Mouse (Mus musculus): ENCODE measurements around the gene Gsg1. TPM values are rescaled to one million over a fixed set of nuclear protein-coding genes. Genes with fewer than 3 reads are reported as not detected.
A peak's percentile ranks its signal among the peaks of the same experiment; 100 is the strongest.

Gsg1 gene
- polyA plus RNA-seq, 1 experiment from 2014 or later = 0.74 TPM

- WGBS = 88% methylated on average over 6 of the region's 6 CpGs
- H3K4me3 ChIP-seq (replicated peaks) = no peak overlapping the region
- H3K4me1 ChIP-seq (replicated peaks) = peaks cover 15% of the 10 kb centered on the region
- no peak for ATAC-seq (ENCODE audit: insufficient number of reproducible peaks, insufficient read depth, low FRiP score, low TSS enrichment, low read depth)
- H3K4me2 ChIP-seq = no peak overlapping the region
- H3K27me3 ChIP-seq = no peaks in the 10 kb centered on the region; the same call in 1 of the 2 replicates
- no peaks in the 10 kb centered on the region for H3K36me3 ChIP-seq
- H3K9ac ChIP-seq (replicated peaks) = no peak overlapping the region
- H3K27ac ChIP-seq = no peak overlapping the region
- H3K9me3 ChIP-seq = no peaks in the 10 kb centered on the region
Measured at GRCm38 (mm10) chr6:135278302-135278701, 24.2 kb upstream of the Gsg1 start.

GRCm38 (mm10) chr6:135276474-135277295, 22.5 kb upstream of the Gsg1 start:
- H3K4me2 ChIP-seq = no peak overlapping the region
- H3K9me3 ChIP-seq = no peaks in the 10 kb centered on the region
- ATAC-seq (ENCODE audit: insufficient number of reproducible peaks, insufficient read depth, low FRiP score, low TSS enrichment, low read depth) = no peak
- H3K4me3 ChIP-seq (replicated peaks) = no peak overlapping the region
- 52% methylated on average over 6 of the region's 6 CpGs for WGBS
- H3K27me3 ChIP-seq = no peaks in the 10 kb centered on the region; the same call in 1 of the 2 replicates
- peaks cover 16% of the 10 kb centered on the region for H3K4me1 ChIP-seq (replicated peaks)
- no peak overlapping the region for H3K27ac ChIP-seq
- H3K36me3 ChIP-seq = no peaks in the 10 kb centered on the region
- no peak overlapping the region for H3K9ac ChIP-seq (replicated peaks)

DNA sequence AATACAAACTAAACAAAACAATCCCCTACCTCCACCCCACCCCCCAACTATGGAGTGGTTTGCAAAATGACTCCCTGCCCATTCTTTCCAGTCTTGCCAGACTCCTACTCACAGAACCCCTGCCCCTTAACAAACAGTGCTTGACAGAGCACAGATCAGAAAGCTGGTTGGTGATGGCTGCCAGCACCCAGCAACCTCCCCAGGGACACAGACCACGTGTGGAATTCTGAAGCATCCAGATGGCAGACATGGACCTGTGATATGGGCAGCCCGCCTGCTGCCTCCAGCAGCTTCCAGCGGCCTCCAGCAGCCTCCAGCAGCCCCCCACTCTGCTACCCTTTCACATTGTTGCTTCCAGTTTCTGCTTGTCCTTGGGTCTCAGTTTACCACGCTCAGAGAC, 21.1 kb upstream of the Gsg1 start:
- H3K9me3 ChIP-seq = no peaks in the 10 kb centered on the region
- WGBS = 83% methylated on average over 4 of the region's 4 CpGs
- ATAC-seq (ENCODE audit: insufficient number of reproducible peaks, insufficient read depth, low FRiP score, low TSS enrichment, low read depth) = no peak
- H3K4me3 ChIP-seq (replicated peaks) = no peak overlapping the region
- H3K27me3 ChIP-seq = no peaks in the 10 kb centered on the region; the same call in 1 of the 2 replicates
- H3K4me1 ChIP-seq (replicated peaks) = peaks cover 23% of the 10 kb centered on the region
- H3K4me2 ChIP-seq = no peak overlapping the region
- H3K36me3 ChIP-seq = no peaks in the 10 kb centered on the region
- H3K9ac ChIP-seq (replicated peaks) = no peak overlapping the region
- no peak overlapping the region for H3K27ac ChIP-seq

DNA sequence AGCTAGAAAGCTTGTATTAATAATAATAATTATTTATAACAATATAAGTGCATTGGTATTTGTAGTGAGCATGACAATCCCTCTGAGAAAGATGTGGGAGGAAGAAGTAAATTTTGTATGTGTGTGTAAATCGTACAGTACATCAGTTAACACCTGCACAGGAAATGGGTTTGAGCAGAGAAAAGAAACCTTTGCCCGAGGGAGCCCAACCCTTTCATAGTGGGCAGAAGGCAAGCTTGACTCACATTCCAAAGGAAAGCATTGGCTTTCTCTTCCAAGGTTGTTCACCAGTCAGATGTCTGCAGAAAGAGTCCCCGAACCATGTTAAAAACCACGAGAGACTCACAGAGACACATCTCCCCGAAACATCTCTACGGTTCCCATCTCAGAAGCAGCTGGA, 18.9 kb upstream of the Gsg1 start:
- WGBS = 74% methylated on average over 6 of the region's 6 CpGs
- H3K4me3 ChIP-seq (replicated peaks) = no peak overlapping the region
- H3K9ac ChIP-seq (replicated peaks) = no peak overlapping the region
- no peaks in the 10 kb centered on the region for H3K9me3 ChIP-seq
- H3K4me2 ChIP-seq = no peak overlapping the region
- no peaks in the 10 kb centered on the region for H3K36me3 ChIP-seq
- ATAC-seq (ENCODE audit: insufficient number of reproducible peaks, insufficient read depth, low FRiP score, low TSS enrichment, low read depth) = no peak
- no peaks in the 10 kb centered on the region; the same call in 1 of the 2 replicates for H3K27me3 ChIP-seq
- H3K27ac ChIP-seq = no peak overlapping the region
- peaks cover 17% of the 10 kb centered on the region for H3K4me1 ChIP-seq (replicated peaks)

GRCm38 (mm10) chr6:135271761-135272160, 17.6 kb upstream of the Gsg1 start:
- Histone ChIP-seq H3K4me2 (no peak overlapping the region), H3K9ac (replicated peaks) (no peak overlapping the region), H3K27ac (no peak overlapping the region), H3K4me3 (replicated peaks) (no peak overlapping the region), H3K9me3 (no peaks in the 10 kb centered on the region), H3K27me3 (no peaks in the 10 kb centered on the region; the same call in none of the 2 replicates), H3K36me3 (no peaks in the 10 kb centered on the region), H3K4me1 (replicated peaks) (peaks cover 17% of the 10 kb centered on the region)
- 62% methylated on average over 2 of the region's 2 CpGs for WGBS
- ATAC-seq (ENCODE audit: insufficient number of reproducible peaks, insufficient read depth, low FRiP score, low TSS enrichment, low read depth) = no peak

- Histone ChIP-seq H3K4me2 (no peak overlapping the region), H3K9me3 (no peaks in the 10 kb centered on the region), H3K27ac (no peak overlapping the region), H3K27me3 (no peaks in the 10 kb centered on the region; the same call in 1 of the 2 replicates), H3K4me3 (replicated peaks) (no peak overlapping the region), H3K9ac (replicated peaks) (no peak overlapping the region), H3K4me1 (replicated peaks) (peaks cover 17% of the 10 kb centered on the region), H3K36me3 (no peaks in the 10 kb centered on the region)
- no peak for ATAC-seq (ENCODE audit: insufficient number of reproducible peaks, insufficient read depth, low FRiP score, low TSS enrichment, low read depth)
- WGBS = 40% methylated on average over 6 of the region's 6 CpGs
Measured at GRCm38 (mm10) chr6:135269626-135270025, 15.5 kb upstream of the Gsg1 start.

GRCm38 (mm10) chr6:135268392-135268791, 14.2 kb upstream of the Gsg1 start:
- H3K27ac ChIP-seq = peak overlapping the region; percentile 18; the same call in 1 of the 2 replicates
- no peak overlapping the region for H3K4me3 ChIP-seq (replicated peaks)
- ATAC-seq (ENCODE audit: insufficient number of reproducible peaks, insufficient read depth, low FRiP score, low TSS enrichment, low read depth) = no peak
- H3K4me2 ChIP-seq = no peak overlapping the region
- peaks cover 5% of the 10 kb centered on the region for H3K9me3 ChIP-seq
- H3K4me1 ChIP-seq (replicated peaks) = peaks cover 17% of the 10 kb centered on the region
- no peaks in the 10 kb centered on the region for H3K36me3 ChIP-seq
- H3K9ac ChIP-seq (replicated peaks) = no peak overlapping the region
- no peaks in the 10 kb centered on the region; the same call in 1 of the 2 replicates for H3K27me3 ChIP-seq

DNA sequence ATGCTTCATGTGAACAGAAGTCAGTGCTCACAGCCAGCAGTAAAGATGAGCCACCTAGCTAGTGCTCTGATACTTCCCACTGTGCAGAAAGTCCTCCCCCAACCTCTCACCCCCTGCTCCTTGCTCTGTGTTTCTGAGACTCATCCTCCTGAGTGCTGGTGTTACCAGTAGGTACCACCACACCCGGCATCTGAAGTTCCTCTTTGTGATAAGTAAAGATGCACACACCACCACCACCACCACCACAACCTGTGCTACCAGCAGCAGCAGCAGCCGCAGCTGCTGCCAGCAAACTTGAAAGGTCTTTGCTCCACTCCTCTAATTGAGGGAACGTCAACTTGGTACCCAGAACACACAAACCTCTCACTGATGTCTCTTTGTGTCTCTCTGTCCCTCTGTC, 13.1 kb upstream of the Gsg1 start:
- ATAC-seq (ENCODE audit: insufficient number of reproducible peaks, insufficient read depth, low FRiP score, low TSS enrichment, low read depth) = no peak
- Histone ChIP-seq H3K27ac (no peak overlapping the region), H3K27me3 (no peaks in the 10 kb centered on the region; the same call in 1 of the 2 replicates), H3K4me3 (replicated peaks) (no peak overlapping the region), H3K4me1 (replicated peaks) (peaks cover 14% of the 10 kb centered on the region), H3K9ac (replicated peaks) (no peak overlapping the region), H3K4me2 (no peak overlapping the region), H3K36me3 (no peaks in the 10 kb centered on the region), H3K9me3 (peaks cover 5% of the 10 kb centered on the region)
- 61% methylated on average over 3 of the region's 3 CpGs for WGBS

DNA sequence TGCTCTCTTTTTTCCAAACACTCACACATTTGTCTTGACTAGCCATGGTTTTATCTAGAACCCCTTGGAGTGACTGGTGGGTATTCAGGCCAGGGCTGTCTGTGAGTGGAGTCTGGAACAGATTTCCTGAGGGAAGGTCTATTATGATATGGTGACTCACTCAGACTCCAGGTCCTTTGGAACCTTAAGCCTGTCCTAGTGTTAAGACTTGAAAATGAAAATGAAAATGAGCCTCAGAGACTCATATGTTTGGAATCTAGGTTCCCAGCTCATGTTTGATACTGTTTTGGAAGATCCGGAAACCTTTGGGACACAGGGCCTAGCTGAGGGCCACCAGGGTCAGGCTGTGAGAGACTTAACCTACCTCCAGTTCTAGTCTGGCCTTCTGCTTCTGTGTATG, 11.9 kb upstream of the Gsg1 start:
- Histone ChIP-seq H3K4me1 (replicated peaks) (peaks cover 12% of the 10 kb centered on the region), H3K27me3 (no peaks in the 10 kb centered on the region; the same call in 1 of the 2 replicates), H3K4me3 (replicated peaks) (no peak overlapping the region), H3K4me2 (no peak overlapping the region), H3K9me3 (peaks cover 5% of the 10 kb centered on the region), H3K36me3 (no peaks in the 10 kb centered on the region), H3K27ac (no peak overlapping the region), H3K9ac (replicated peaks) (no peak overlapping the region)
- ATAC-seq (ENCODE audit: insufficient number of reproducible peaks, insufficient read depth, low FRiP score, low TSS enrichment, low read depth) = no peak
- WGBS = 83% methylated on average over 1 of the region's 1 CpGs

GRCm38 (mm10) chr6:135264136-135264535, 10.0 kb upstream of the Gsg1 start:
- H3K4me2 ChIP-seq = no peak overlapping the region
- H3K27ac ChIP-seq = no peak overlapping the region
- H3K4me3 ChIP-seq (replicated peaks) = no peak overlapping the region
- WGBS = 92% methylated on average over 6 of the region's 6 CpGs
- H3K27me3 ChIP-seq = no peaks in the 10 kb centered on the region; the same call in 1 of the 2 replicates
- peaks cover 5% of the 10 kb centered on the region for H3K9me3 ChIP-seq
- no peaks in the 10 kb centered on the region for H3K4me1 ChIP-seq (replicated peaks)
- no peaks in the 10 kb centered on the region for H3K36me3 ChIP-seq
- no peak for ATAC-seq (ENCODE audit: insufficient number of reproducible peaks, insufficient read depth, low FRiP score, low TSS enrichment, low read depth)
- H3K9ac ChIP-seq (replicated peaks) = no peak overlapping the region

DNA sequence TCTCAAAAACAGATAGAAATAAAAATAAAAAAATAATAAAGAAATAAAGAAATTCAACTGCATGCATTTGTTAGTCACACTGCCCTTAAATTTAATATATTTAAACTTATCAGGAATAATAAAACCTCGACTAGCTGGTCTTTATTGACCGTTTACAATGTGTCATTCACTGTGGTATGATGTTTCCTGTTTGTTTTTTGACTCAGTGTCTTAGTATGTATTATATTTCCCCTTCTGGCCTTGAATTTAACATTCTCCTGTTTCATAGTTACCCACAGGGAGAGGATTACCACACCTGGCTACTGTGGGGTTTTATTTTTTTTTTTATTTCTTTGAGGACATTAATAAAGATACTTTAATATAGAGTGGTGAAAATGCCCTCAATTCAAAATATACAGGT, 8.4 kb upstream of the Gsg1 start:
- Histone ChIP-seq H3K4me3 (replicated peaks) (no peak overlapping the region), H3K9me3 (peaks cover 5% of the 10 kb centered on the region), H3K27ac (no peak overlapping the region), H3K36me3 (no peaks in the 10 kb centered on the region), H3K9ac (replicated peaks) (no peak overlapping the region), H3K4me1 (replicated peaks) (no peaks in the 10 kb centered on the region), H3K4me2 (no peak overlapping the region), H3K27me3 (no peaks in the 10 kb centered on the region; the same call in 1 of the 2 replicates)
- no peak for ATAC-seq (ENCODE audit: insufficient number of reproducible peaks, insufficient read depth, low FRiP score, low TSS enrichment, low read depth)
- 60% methylated on average over 2 of the region's 2 CpGs for WGBS

DNA sequence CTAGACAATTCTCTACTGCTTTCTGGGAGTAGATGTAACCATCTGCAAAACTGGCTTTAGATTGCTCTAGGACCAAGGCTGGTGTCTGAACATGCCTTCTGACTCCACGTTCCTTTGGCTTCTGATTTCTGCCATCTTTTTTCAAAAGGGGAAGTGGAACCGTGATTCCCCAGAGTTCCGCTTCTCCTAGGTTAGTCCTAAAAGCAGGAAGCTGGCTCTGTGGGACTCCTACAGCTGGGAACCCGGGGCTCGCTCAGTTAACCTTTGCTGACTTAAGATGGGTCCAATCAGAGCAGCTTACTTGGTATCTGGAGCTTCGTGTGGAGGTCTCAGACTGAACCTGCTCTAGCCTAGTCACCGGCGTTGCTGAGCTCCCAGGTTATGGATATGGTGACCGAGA, 7.0 kb upstream of the Gsg1 start:
- Histone ChIP-seq H3K27me3 (no peaks in the 10 kb centered on the region), H3K36me3 (no peaks in the 10 kb centered on the region), H3K4me2 (no peak overlapping the region), H3K9me3 (peaks cover 5% of the 10 kb centered on the region), H3K4me3 (replicated peaks) (no peak overlapping the region), H3K9ac (replicated peaks) (no peak overlapping the region), H3K27ac (no peak overlapping the region), H3K4me1 (replicated peaks) (no peaks in the 10 kb centered on the region)
- ATAC-seq (ENCODE audit: insufficient number of reproducible peaks, insufficient read depth, low FRiP score, low TSS enrichment, low read depth) = no peak
- WGBS = 87% methylated on average over 9 of the region's 9 CpGs

All from limb, embryonic 12.5 days (tissue).